ENCODE assay signal across 1 mouse cellular context in genomic region chr19:27429745-27430251, GRCm38 (mm10).
TF ChIP-seq lines count a peak whose summit lies in the region.

Pum3 (minus strand) TSS chr19:27429825.

TF ChIP-seq in MEL, 35 proteins besides CTCF, POLR2A, EP300 and RAD21 (continued from another document):
- TF ChIP-seq MXI1 (IDR thresholded peaks at IDR 0.05; ENCODE audit: low read depth, low read length) (peak; percentile 100), CHD2 (IDR thresholded peaks at IDR 0.05; ENCODE audit: low read length) (peak; percentile 98), HCFC1 (IDR thresholded peaks at IDR 0.05; ENCODE audit: low read depth, low read length) (peak; percentile 97), USF1 (IDR thresholded peaks at IDR 0.05; ENCODE audit: low read depth, low read length) (peak; percentile 77)
